Mouse (Mus musculus) liver, embryonic 16.5 days (tissue): Measurements from ENCODE around the gene Kansl3. TPM values are rescaled to one million over a fixed set of nuclear protein-coding genes. Genes with fewer than 3 reads are reported as not detected.

Source experiments
- ATAC-seq: fragments of 200-750 bp; cut with Nextera tagmentation; 2 replicates; pipeline ENCODE4 v1.8.0; 2017; ENCODE audit warnings: low read depth, mild to moderate bottlenecking, moderate number of reproducible peaks, moderate library complexity
- H3K27ac ChIP-seq: fragments of 300-500 bp; sonication (generic); 2 replicates; pipeline ENCODE4 v1.5.1; 2014; ENCODE audit warnings: mild to moderate bottlenecking, low read length
- H3K27me3 ChIP-seq: fragments of 300-500 bp; sonication (generic); 2 replicates; pipeline ENCODE4 v1.6.1; 2014; ENCODE audit warnings: low read depth, low read length, mixed read lengths; ENCODE audit not compliant: control insufficient read depth, insufficient read depth
- H3K36me3 ChIP-seq: fragments of 300-500 bp; sonication (generic); 2 replicates; pipeline ENCODE4 v1.6.1; 2014; ENCODE audit warnings: mild to moderate bottlenecking; ENCODE audit not compliant: control insufficient read depth, insufficient read depth
- H3K4me1 ChIP-seq: fragments of 300-500 bp; sonication (generic); 2 replicates; pipeline ENCODE4 v1.6.1; 2014; ENCODE audit warnings: low read depth, low read length, mixed read lengths; ENCODE audit not compliant: control insufficient read depth
- H3K4me2 ChIP-seq: fragments of 300-500 bp; sonication (generic); 2 replicates; pipeline ENCODE4 v1.6.1; 2014; ENCODE audit warnings: low read depth, low read length, mixed read lengths
- H3K4me3 ChIP-seq: fragments of 300-500 bp; sonication (generic); 2 replicates; pipeline ENCODE4 v1.5.1; 2014; ENCODE audit warnings: low read depth, mild to moderate bottlenecking, low read length
- H3K9ac ChIP-seq: fragments of 300-500 bp; sonication (generic); 2 replicates; pipeline ENCODE4 v1.6.1; 2014; ENCODE audit warnings: low read depth, low read length
- H3K9me3 ChIP-seq: fragments of 300-500 bp; sonication (generic); replicated peaks from 2 replicates; pipeline ENCODE4 v1.6.1; 2016; ENCODE audit warnings: low read length; ENCODE audit not compliant: control insufficient read depth
- WGBS: fragments of 180-500 bp; shearing (Covaris S2); extraction: QIAGEN DNeasy Blood & Tissue Kit; methylation state at CpG from one replicate; pipeline ENCODE4 v1.1.7; 2014; ENCODE audit not compliant: insufficient replicate concordance; 5-methylcytosine and 5-hydroxymethylcytosine counted together
- polyA plus RNA-seq: library from polyadenylated mRNA; unstranded; fragments of >200 nt; fragmentation: Nextera tagmentation; extraction: Ambion mirVana; gene quantifications from 2 replicates; pipeline ENCODE4 v1.2.1, GENCODE M21; 2015

The Kansl3 gene
- polyA plus RNA-seq, 1 experiment from 2014 or later = 12.2 TPM

DNA sequence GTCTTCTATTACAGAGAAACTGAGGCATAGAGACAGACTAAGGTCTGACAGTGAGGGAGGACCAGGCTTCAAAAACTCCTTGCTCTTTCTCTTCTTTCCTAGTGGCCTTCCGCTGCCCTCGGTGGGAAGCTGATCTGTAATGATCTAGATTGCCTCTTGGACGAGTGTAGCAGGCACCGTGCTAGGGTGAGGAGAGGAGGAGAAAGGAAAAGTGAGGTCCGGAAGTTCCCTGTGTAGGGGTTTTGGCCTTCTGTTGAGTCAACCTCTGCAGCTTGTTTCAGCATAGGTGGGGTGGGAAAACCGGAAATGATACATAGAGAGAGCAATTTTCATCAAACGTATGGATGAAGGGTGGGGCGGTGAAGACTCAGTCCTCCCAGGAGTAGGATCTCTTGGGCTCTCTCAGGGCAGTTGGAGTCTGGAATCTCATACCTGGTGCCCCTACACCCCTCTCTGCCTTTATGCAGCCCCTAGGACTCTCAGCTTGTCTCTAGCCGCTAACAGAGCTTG is 60.0 kb downstream of the Kansl3 start:
- Histone ChIP-seq H3K4me2 (peak overlapping the region; percentile 96), H3K36me3 (no peaks in the 10 kb centered on the region), H3K4me1 (peaks cover 8% of the 10 kb centered on the region), H3K27ac (no peak overlapping the region; the same call in 1 of the 2 replicates), H3K9me3 (no peaks in the 10 kb centered on the region), H3K4me3 (peak overlapping the region; percentile 76), H3K9ac (no peak overlapping the region), H3K27me3 (peaks cover 13% of the 10 kb centered on the region)
- no peak for ATAC-seq
- WGBS = 38% methylated on average over 9 of the region's 9 CpGs

DNA sequence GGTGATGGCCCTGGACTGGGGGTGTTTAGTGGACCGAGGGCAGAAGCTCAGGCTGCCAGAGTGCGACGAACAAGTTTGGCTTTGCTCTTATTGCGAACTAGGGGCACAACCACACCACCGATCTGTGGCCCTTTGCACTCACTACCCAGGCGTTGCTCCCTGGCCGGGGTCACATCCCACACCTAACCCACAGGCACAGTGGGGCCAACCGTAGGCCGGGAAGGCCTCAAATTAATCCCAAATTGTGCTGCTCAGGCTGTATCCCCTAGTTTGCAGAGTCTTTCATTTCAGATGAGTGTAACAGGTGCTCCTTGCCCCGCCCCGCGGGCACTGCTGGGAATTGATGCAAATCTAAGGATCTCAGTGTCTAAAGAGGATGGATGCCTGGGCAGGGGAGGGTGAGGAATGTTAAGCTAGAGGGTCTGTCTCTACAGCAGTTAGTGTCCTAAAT is 60.5 kb downstream of the Kansl3 start:
- no peak for ATAC-seq
- no peaks in the 10 kb centered on the region for H3K36me3 ChIP-seq
- H3K27me3 ChIP-seq = peaks cover 18% of the 10 kb centered on the region
- H3K4me1 ChIP-seq = peaks cover 8% of the 10 kb centered on the region
- peak overlapping the region; percentile 74 for H3K9ac ChIP-seq
- H3K27ac ChIP-seq = peak overlapping the region; percentile 31
- H3K4me3 ChIP-seq = peak overlapping the region; percentile 76
- no peaks in the 10 kb centered on the region for H3K9me3 ChIP-seq
- peak overlapping the region; percentile 96 for H3K4me2 ChIP-seq
- 5% methylated on average over 12 of the region's 12 CpGs for WGBS

DNA sequence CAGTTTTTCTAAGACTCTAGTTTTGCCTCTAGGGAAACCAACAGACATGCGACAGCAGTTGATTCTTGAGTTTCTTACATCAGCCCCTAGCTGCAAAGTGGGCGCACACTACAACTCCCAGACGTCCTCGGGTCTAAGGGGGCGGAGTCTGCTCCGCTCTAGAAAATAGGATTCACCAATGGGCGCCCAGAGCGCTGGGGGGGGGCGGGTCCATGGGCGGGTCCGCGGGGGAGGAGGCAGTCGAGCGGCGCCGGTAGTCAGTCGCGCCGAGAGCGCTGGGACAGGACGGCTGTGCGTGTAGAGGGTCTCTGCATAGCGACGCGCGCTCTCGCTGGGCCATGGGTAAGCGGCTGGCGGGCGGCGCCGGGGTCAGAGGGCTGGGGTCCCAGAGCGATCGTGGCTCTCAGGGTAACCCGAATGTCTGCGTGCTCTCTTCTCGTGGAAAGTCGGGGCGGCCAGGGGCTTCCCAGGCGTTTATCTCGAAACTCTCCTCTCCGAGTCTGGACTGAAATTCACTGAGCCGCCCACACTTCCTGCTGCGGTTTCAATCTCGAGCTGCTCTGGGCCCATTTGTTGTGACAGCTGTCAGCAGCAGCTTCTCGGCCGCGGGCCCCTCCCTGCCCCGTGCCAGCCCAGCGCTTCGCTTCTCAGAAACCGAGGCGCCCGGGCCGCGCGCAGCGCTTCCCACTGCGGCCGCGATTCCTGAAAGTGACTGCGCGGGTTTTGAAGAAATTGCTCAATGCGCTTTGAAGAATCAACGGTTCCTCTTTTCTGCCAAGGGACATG is 61.3 kb downstream of the Kansl3 start, which contains the start of gene Arid5a:
Gene Arid5a (plus strand): TSS at position 239 of the 786 bp plus-strand sequence.
- peak within 1 kb of the TSS; percentile 72 for H3K27ac ChIP-seq
- peak within 1 kb of the TSS; percentile 74 for H3K9ac ChIP-seq
- peak; percentile 90 for ATAC-seq
- H3K36me3 ChIP-seq = no peaks in the 10 kb centered on the region
- peak within 1 kb of the TSS; percentile 76 for H3K4me3 ChIP-seq
- H3K27me3 ChIP-seq = peaks cover 24% of the 10 kb centered on the region
- H3K9me3 ChIP-seq = no peaks in the 10 kb centered on the region
- WGBS = under 1% methylated on average over 64 of the region's 65 CpGs
- H3K4me1 ChIP-seq = peaks cover 8% of the 10 kb centered on the region
- peak within 1 kb of the TSS; percentile 96 for H3K4me2 ChIP-seq

DNA sequence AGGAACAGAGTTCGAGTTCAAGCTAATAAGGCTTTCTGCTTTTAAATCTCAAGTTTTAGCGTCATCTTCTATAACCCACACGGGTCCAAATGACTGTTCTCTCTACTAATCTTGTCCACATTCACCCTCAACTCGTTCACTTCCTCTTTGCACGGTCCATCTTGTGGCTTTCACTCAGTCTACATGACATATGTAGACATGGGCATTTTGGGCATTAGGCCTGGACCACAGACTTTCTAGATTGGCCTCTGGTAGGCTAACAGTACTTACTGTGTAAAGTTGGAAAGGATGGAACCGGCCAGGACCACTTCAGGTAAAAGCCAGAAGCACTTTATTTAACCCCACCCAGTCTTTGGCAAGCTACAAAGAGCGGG is 61.9 kb downstream of the Kansl3 start:
- WGBS = 28% methylated on average over 7 of the region's 7 CpGs
- Histone ChIP-seq H3K27ac (no peak overlapping the region), H3K9ac (no peak overlapping the region), H3K9me3 (no peaks in the 10 kb centered on the region), H3K36me3 (no peaks in the 10 kb centered on the region), H3K27me3 (peaks cover 24% of the 10 kb centered on the region), H3K4me2 (peak overlapping the region; percentile 96; the same call in 1 of the 2 replicates), H3K4me1 (peaks cover 8% of the 10 kb centered on the region), H3K4me3 (no peak overlapping the region)
- no peak for ATAC-seq

DNA sequence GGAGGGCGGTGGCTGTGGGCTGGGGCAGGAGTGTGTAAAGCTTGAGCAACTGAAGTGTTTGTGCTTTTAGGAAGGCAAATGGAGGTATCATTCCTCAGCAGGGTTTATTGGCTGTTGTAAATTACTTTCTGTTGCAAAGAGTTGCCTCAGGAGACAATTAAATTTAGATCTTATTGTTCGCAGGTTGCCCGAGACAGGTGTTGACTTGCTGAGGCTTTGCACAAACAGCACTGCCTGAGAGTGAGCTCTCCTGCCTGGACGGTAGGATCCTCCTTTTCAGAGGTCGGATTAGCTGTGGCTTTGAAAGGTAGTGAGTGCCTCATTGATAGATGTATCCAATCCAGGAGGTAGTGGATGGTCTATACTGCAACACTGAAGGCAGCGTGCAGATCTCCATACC is 62.9 kb downstream of the Kansl3 start:
- H3K36me3 ChIP-seq = no peaks in the 10 kb centered on the region
- no peak overlapping the region for H3K9ac ChIP-seq
- H3K27ac ChIP-seq = no peak overlapping the region
- H3K9me3 ChIP-seq = no peaks in the 10 kb centered on the region
- 67% methylated on average over 6 of the region's 6 CpGs for WGBS
- H3K4me3 ChIP-seq = no peak overlapping the region
- no peak for ATAC-seq
- H3K4me1 ChIP-seq = peaks cover 8% of the 10 kb centered on the region
- H3K27me3 ChIP-seq = peaks cover 29% of the 10 kb centered on the region
- no peak overlapping the region for H3K4me2 ChIP-seq

DNA sequence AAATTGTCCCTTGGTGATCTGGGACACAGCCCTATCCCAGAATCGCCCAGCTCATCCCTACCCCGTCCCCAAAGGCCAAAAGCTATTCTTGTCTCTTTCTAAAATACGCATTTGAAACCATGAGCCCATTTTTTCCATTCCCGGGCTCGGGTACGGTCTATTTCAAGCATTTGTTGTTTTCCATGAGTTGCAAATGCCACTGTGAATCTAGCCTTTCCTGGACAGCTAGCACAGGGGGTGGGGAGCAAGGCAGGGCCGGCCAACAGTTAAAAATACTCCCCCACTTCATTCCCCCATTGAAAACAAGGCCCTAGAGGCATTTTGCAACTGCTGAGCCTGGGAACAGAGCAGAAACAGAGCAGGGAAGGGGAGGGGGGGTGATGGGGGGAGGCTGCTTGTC is 64.2 kb downstream of the Kansl3 start:
- Histone ChIP-seq H3K9ac (no peak overlapping the region), H3K4me3 (no peak overlapping the region), H3K4me2 (no peak overlapping the region), H3K36me3 (no peaks in the 10 kb centered on the region), H3K27me3 (peaks cover 39% of the 10 kb centered on the region), H3K4me1 (peaks cover 8% of the 10 kb centered on the region), H3K27ac (no peak overlapping the region), H3K9me3 (no peaks in the 10 kb centered on the region)
- 57% methylated on average over 7 of the region's 7 CpGs for WGBS
- no peak for ATAC-seq

DNA sequence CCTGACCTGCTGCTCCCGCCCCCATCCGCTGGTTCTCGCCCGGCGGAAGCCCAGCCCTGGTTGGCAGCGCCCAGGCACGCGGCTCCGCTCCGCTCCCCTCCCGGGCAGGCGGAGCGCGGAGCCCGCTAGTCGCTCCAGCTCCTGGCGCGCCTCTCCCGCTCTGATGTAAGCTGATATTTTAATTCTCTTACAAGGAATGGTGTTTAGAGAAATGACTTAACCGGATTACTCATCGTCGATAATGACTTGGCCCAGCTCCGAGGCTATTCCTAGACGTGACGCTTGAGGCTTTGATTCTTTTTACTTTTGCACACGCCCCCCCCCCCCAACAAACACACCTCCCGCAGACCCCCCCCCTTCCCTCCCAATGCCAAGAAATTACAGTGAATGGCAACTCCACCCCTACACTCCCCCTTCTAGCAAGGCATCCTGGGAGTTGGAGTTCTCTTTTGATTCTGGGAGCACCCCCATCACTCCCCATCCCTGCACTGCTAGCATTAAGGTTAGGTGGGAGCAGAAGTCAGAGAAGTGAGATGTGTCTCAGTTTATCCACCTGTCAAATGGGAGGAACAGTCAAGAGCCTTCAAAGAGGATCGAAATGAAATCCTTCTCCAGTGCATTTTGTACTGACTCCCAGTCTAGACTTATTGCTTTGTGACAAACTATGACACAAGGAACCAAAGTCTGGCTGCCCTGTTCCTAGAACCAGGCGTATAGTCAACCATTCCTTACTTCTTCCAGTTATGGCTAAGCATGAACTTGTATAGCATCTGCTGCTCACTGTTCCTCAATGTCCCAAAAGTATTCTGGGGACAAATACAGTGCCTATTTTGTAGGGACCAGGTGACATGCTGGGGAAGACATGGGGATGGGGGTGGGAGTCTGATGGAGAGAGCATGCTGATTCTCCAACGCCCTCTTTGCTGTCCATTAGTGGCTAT is 65.3 kb downstream of the Kansl3 start:
- Histone ChIP-seq H3K4me1 (peaks cover 3% of the 10 kb centered on the region), H3K4me3 (peak overlapping the region; percentile 11), H3K27ac (no peak overlapping the region), H3K4me2 (peak overlapping the region; percentile 43), H3K36me3 (no peaks in the 10 kb centered on the region), H3K9ac (no peak overlapping the region), H3K27me3 (peaks cover 42% of the 10 kb centered on the region), H3K9me3 (no peaks in the 10 kb centered on the region)
- no peak for ATAC-seq
- WGBS = 7% methylated on average over 30 of the region's 30 CpGs

DNA sequence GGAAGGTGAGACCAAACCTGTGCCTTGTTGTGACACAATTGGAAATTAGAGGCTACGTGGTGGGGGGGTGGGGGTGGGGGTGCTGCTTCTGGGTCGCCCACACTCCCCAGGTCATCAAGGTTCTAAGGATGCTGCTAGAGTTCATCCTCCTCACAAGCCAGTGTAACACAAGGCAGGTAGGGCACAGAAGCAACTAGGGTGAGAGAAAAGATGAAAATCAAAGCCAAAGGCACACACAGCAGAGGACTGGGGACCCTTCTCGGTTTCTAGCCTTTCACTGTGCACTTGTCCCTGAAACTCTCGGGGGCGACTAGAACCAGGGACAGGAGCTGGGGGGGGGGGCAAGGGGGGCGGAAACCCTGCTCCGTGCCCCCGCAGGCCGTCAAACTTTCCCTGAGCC is 66.0 kb downstream of the Kansl3 start:
- Histone ChIP-seq H3K9me3 (no peaks in the 10 kb centered on the region), H3K27me3 (peaks cover 48% of the 10 kb centered on the region), H3K4me1 (no peaks in the 10 kb centered on the region; the same call in 1 of the 2 replicates), H3K4me2 (peak overlapping the region; percentile 43), H3K4me3 (peak overlapping the region; percentile 11), H3K27ac (no peak overlapping the region), H3K9ac (no peak overlapping the region), H3K36me3 (no peaks in the 10 kb centered on the region)
- whole genome bisulfite sequencing = 17% methylated on average over 8 of the region's 9 CpGs
- no peak for ATAC-seq
